In the genomic region with DNA sequence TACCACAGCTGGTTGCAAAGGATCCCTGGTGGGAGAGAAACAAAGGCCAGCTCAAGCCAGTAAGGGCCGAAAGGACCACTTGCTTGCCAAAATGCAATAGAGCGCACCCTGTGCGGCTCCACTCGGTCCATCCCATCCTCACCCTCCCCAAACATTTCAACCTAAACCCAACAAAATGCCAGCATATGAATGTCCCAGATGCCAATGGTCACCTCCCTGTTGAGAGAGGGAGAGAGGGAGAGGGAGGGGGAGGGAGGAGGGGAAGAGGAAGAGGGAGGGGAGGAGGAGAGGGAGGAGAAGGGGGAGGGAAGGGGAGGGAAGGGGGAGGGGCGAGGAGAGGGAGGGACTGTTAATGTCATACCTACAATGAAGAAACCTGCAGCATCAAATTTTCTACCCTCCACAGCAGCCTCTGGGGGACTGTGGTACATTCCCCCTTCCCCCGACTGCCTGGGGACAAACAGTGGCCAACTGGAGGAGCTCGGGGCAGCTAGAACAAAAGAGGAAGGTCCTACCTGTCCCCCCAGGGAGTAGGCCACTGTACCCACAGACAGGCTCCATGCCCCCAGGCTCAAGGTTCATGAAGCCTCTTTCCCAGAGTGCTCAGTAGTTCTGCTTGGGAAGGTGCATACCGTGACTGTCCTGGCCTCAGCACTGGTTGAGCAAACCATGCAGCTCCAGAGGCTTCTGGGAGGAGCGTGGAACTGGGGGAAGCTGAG, we compare ENCODE assay signal across 10 mouse cellular contexts. TPM values are rescaled to one million over a fixed set of nuclear protein-coding genes. Genes with fewer than 3 reads are reported as not detected.
DNase-seq lines count a peak whose midpoint lies in the region; ATAC-seq and TF ChIP-seq lines count a peak whose summit lies in the region.
"Had no signal": no experiment of that assay in that cellular context is flagged by ENCODE, and none has a peak within 500 bp of the region (broad histone marks: within the 10 kb centered on the region; RNA-seq: fewer than 3 reads in every experiment).

No protein-coding gene starts in this region.

- H3K27me3 ChIP-seq in hindbrain, embryonic 15.5 days: no peaks in the 10 kb centered on the region
- H3K27me3 ChIP-seq in neural tube, embryonic 13.5 days: no peaks in the 10 kb centered on the region
- no peaks in the 10 kb centered on the region for H3K27me3 ChIP-seq in cerebellum, adult 2 months (ENCODE audit: control insufficient read depth, insufficient read depth, low read length)

- peak overlapping the region; percentile 28; the same call in 1 of the 2 replicates for H3K4me2 ChIP-seq in hindbrain, embryonic 15.5 days
- no peak overlapping the region for H3K4me2 ChIP-seq in neural tube, embryonic 13.5 days

- no peak for DNase-seq in left cerebral cortex, adult 2 months (ENCODE audit: extremely low spot score in 1 of 2, low spot score in 2 of 2)
- no peak for DNase-seq in left cerebral cortex, postnatal 25 days (ENCODE audit: low spot score in 2 of 2)
- no peak for DNase-seq in cerebellum, adult 2 months
- DNase-seq: thymus, postnatal 4 days had no signal

- H3K27ac ChIP-seq in left cerebral cortex, adult 2 months: peak overlapping the region; percentile 70
- H3K27ac ChIP-seq in brown adipose tissue, adult 24 weeks (replicated peaks; ENCODE audit: low read depth, low read length): peak overlapping the region; percentile 20; the same call in 1 of the 2 replicates
- H3K27ac ChIP-seq in hindbrain, embryonic 15.5 days (replicated peaks): peak overlapping the region; percentile 60; the same call in 1 of the 2 replicates
- peak overlapping the region; percentile 65 for H3K27ac ChIP-seq in neural tube, embryonic 13.5 days (replicated peaks)
- no peak overlapping the region for H3K27ac ChIP-seq in cerebellum, adult 2 months (ENCODE audit: insufficient read depth, low read length)

- peaks cover 34% of the 10 kb centered on the region for H3K4me1 ChIP-seq in brown adipose tissue, adult 24 weeks (ENCODE audit: control insufficient read depth, insufficient read depth, insufficient read length, low read length)
- H3K4me1 ChIP-seq in hindbrain, embryonic 15.5 days (replicated peaks): peaks cover 41% of the 10 kb centered on the region
- H3K4me1 ChIP-seq in neural tube, embryonic 13.5 days (replicated peaks): peaks cover 49% of the 10 kb centered on the region
- peaks cover 36% of the 10 kb centered on the region for H3K4me1 ChIP-seq in cerebellum, adult 2 months (ENCODE audit: control insufficient read depth, insufficient read depth, low read length)

- no peaks in the 10 kb centered on the region for H3K9me3 ChIP-seq in hindbrain, embryonic 15.5 days
- H3K9me3 ChIP-seq in neural tube, embryonic 13.5 days: no peaks in the 10 kb centered on the region

- TF ChIP-seq CTCF in left cerebral cortex, adult 2 months (IDR thresholded peaks at IDR 0.05): no peak
- no peak for TF ChIP-seq CTCF in cerebellum, adult 2 months (IDR thresholded peaks at IDR 0.05; ENCODE audit: borderline replicate concordance, insufficient read depth, low read depth, low read length)

- no peak for TF ChIP-seq POLR2A in cerebellum, adult 2 months (IDR thresholded peaks at IDR 0.05; ENCODE audit: borderline replicate concordance, insufficient read depth, low read length)

- WGBS in hindbrain, embryonic 15.5 days: 45% methylated on average over 9 of the region's 9 CpGs
- 39% methylated on average over 9 of the region's 9 CpGs for WGBS in neural tube, embryonic 13.5 days
- WGBS in cerebellum, adult 2 months: 61% methylated on average over 9 of the region's 9 CpGs

- H3K36me3 ChIP-seq in hindbrain, embryonic 15.5 days: no peaks in the 10 kb centered on the region
- H3K36me3 ChIP-seq in neural tube, embryonic 13.5 days: no peaks in the 10 kb centered on the region

- H3K4me3 ChIP-seq in left cerebral cortex, adult 2 months: no peak overlapping the region
- no peak overlapping the region for H3K4me3 ChIP-seq in brown adipose tissue, adult 24 weeks (ENCODE audit: insufficient read depth, low read depth, low read length)
- no peak overlapping the region for H3K4me3 ChIP-seq in hindbrain, embryonic 15.5 days
- no peak overlapping the region for H3K4me3 ChIP-seq in neural tube, embryonic 13.5 days
- H3K4me3 ChIP-seq in cerebellum, adult 2 months (replicated peaks; ENCODE audit: insufficient read depth, low read depth, low read length): no peak overlapping the region
- H3K4me3 ChIP-seq: erythroblast, embryonic 14.5 days had no signal

- ATAC-seq in hindbrain, embryonic 15.5 days (ENCODE audit: low FRiP score, low read depth): peak; percentile 23; the same call in 1 of the 2 replicates
- peak; percentile 12; the same call in 1 of the 2 replicates for ATAC-seq in neural tube, embryonic 13.5 days (ENCODE audit: low read depth)
- ATAC-seq in monocyte, adult 5-6 weeks (replicated peaks; ENCODE audit: insufficient number of reproducible peaks, low FRiP score, low TSS enrichment, poor library complexity, severe bottlenecking): no peak

- intact Hi-C loops in left cerebral cortex, adult 2 months (cut with DNase I): loop anchor here (2.0 kb wide), 1 partner anchor 36 kb away; a partner anchor contains a TSS
- intact Hi-C loops in left cerebral cortex, postnatal 25 days (cut with DNase I): no loop called here

- no peak overlapping the region for H3K9ac ChIP-seq in hindbrain, embryonic 15.5 days
- H3K9ac ChIP-seq in neural tube, embryonic 13.5 days: no peak overlapping the region

RNA-seq across cellular contexts. Expression of a gene that starts 11.7 kb away (rescaled TPM):
- total RNA-seq in left cerebral cortex, adult 2 months (2021): under 1 TPM in 1 of 2 experiments, not detected in 1; 0.07 TPM
- total RNA-seq in left cerebral cortex, postnatal 25 days (2021): under 1 TPM in 1 of 2 experiments, not detected in 1; 0.23 TPM
- 0.83 and 1.3 TPM in 2 replicates for polyA plus RNA-seq in brown adipose tissue, adult 24 weeks (2012; ENCODE audit: insufficient read depth, insufficient read length, missing spikeins)
- polyA plus RNA-seq in hindbrain, embryonic 15.5 days (2015; fragmentation: Nextera tagmentation; extraction: Ambion mirVana): 0.31 and 1.00 TPM in 2 replicates
- polyA plus RNA-seq in neural tube, embryonic 13.5 days (2015; fragmentation: Nextera tagmentation; extraction: Ambion mirVana): 0.36 and 0.85 TPM in 2 replicates
- total RNA-seq in monocyte, adult 5-6 weeks (2017): 47.6 to 98.9 TPM (median 75.2 TPM) in 3 replicates
- polyA plus RNA-seq in cerebellum, adult 2 months (2012; rRNA removed): 0.25 and 0.32 TPM in 2 replicates
- total RNA-seq: left cerebral cortex, postnatal 4 days had no signal

RNA-seq across cellular contexts. Expression of a gene that starts 36.0 kb away (rescaled TPM):
- 100 to 1,000 TPM; 380 to 388 TPM for total RNA-seq in left cerebral cortex, adult 2 months (2021)
- 100 to 1,000 TPM; 407 to 414 TPM for total RNA-seq in left cerebral cortex, postnatal 25 days (2021)
- 289 and 375 TPM in 2 replicates for polyA plus RNA-seq in brown adipose tissue, adult 24 weeks (2012; ENCODE audit: insufficient read depth, insufficient read length, missing spikeins)
- polyA plus RNA-seq in hindbrain, embryonic 15.5 days (2015; fragmentation: Nextera tagmentation; extraction: Ambion mirVana): 439 and 445 TPM in 2 replicates
- polyA plus RNA-seq in neural tube, embryonic 13.5 days (2015; fragmentation: Nextera tagmentation; extraction: Ambion mirVana): 365 and 369 TPM in 2 replicates
- 75.1 to 86.6 TPM (median 75.4 TPM) in 3 replicates for total RNA-seq in monocyte, adult 5-6 weeks (2017)
- 841 and 916 TPM in 2 replicates for polyA plus RNA-seq in cerebellum, adult 2 months (2012; rRNA removed)

RNA-seq across cellular contexts. Expression of a gene that starts 47.5 kb away (rescaled TPM):
- total RNA-seq in left cerebral cortex, adult 2 months (2021): under 1 TPM; 0.42 to 0.57 TPM
- total RNA-seq in left cerebral cortex, postnatal 25 days (2021): not detected
- not detected in 2 replicates for polyA plus RNA-seq in brown adipose tissue, adult 24 weeks (2012; ENCODE audit: insufficient read depth, insufficient read length, missing spikeins)
- polyA plus RNA-seq in hindbrain, embryonic 15.5 days (2015; fragmentation: Nextera tagmentation; extraction: Ambion mirVana): 0.70 and 1.1 TPM in 2 replicates
- 0.55 and 0.98 TPM in 2 replicates for polyA plus RNA-seq in neural tube, embryonic 13.5 days (2015; fragmentation: Nextera tagmentation; extraction: Ambion mirVana)
- 1.6 TPM in 1 of 3 replicates, not detected in the others for total RNA-seq in monocyte, adult 5-6 weeks (2017)
- 0.74 and 0.89 TPM in 2 replicates for polyA plus RNA-seq in cerebellum, adult 2 months (2012; rRNA removed)

RNA-seq across cellular contexts. Expression of a gene that starts 52.5 kb away (rescaled TPM):
- 10 to 100 TPM; 38.0 to 41.5 TPM for total RNA-seq in left cerebral cortex, adult 2 months (2021)
- total RNA-seq in left cerebral cortex, postnatal 25 days (2021): 10 to 100 TPM; 40.1 to 45.4 TPM
- polyA plus RNA-seq in brown adipose tissue, adult 24 weeks (2012; ENCODE audit: insufficient read depth, insufficient read length, missing spikeins): 6.7 and 13.2 TPM in 2 replicates
- 94.1 and 99.2 TPM in 2 replicates for polyA plus RNA-seq in hindbrain, embryonic 15.5 days (2015; fragmentation: Nextera tagmentation; extraction: Ambion mirVana)
- 82.4 and 88.4 TPM in 2 replicates for polyA plus RNA-seq in neural tube, embryonic 13.5 days (2015; fragmentation: Nextera tagmentation; extraction: Ambion mirVana)
- total RNA-seq in monocyte, adult 5-6 weeks (2017): 5.2 to 10.4 TPM (median 8.2 TPM) in 3 replicates
- polyA plus RNA-seq in cerebellum, adult 2 months (2012; rRNA removed): 101 and 106 TPM in 2 replicates
